Mouse (Mus musculus) layer of hippocampus, postnatal 14 days (tissue): Measurements from ENCODE around the gene 4931422A03Rik. TPM values are rescaled to one million over a fixed set of nuclear protein-coding genes. Genes with fewer than 3 reads are reported as not detected.

Experiments
- DNase-seq, 2 experiments: peaks; one replicate each; pipeline ENCODE4 v3.0.0; 2021 to 2022; ENCODE audit warnings: low spot score in 2 of 2, mixed read lengths in 1 of 2
- total RNA-seq, 2 experiments: library from RNA; stranded (reverse); gene quantifications; 2 replicates each; pipeline ENCODE4 v1.2.3; 2021

4931422A03Rik gene
- total RNA-seq, 2 experiments from 2014 or later: not detected

DNA sequence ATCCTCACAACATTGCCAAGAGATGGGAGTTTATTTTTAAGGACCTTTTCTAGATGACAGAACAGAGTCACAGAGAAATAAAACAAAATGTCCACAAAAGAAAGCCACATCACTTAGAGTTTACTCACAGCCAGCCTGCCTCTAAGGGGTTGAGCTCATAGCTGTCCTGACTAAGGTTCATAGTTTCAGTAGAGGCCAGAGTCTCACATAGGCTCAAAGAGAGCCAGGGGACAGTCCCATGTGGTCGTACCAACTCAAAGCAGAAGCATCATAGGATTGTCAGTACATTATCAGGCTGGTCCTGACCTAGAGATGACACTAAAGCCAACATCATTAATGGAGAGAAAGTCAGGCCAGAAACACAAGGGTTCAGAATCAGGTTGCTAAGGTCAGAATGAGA lies 89.6 kb downstream of the 4931422A03Rik start:
- no peak for DNase-seq

GRCm38 (mm10) chr2:103937670-103938069 lies 90.5 kb downstream of the 4931422A03Rik start:
- no peak for DNase-seq

DNA sequence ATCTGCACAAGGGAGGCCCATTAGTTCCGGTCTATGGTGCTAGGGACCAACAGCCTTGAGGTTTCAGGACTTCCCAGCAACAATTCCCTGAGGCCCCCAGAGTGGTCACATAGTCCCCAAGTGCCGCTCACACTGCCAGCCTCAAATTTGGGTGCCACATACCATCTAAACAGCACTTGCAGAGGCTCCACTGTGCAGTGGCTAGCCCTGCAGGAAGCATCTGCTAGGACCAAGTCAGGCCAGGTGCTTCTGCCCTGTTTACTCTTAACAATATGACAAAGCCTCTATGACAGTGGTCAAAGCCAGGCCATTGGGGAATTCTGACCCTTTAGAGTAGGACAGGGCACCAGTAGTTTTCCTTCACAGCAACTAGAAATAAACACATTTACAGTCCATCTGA lies 91.5 kb downstream of the 4931422A03Rik start:
- DNase-seq: no peak

- no peak for DNase-seq
Measured at GRCm38 (mm10) chr2:103935691-103936435, 92.3 kb downstream of the 4931422A03Rik start.

DNA sequence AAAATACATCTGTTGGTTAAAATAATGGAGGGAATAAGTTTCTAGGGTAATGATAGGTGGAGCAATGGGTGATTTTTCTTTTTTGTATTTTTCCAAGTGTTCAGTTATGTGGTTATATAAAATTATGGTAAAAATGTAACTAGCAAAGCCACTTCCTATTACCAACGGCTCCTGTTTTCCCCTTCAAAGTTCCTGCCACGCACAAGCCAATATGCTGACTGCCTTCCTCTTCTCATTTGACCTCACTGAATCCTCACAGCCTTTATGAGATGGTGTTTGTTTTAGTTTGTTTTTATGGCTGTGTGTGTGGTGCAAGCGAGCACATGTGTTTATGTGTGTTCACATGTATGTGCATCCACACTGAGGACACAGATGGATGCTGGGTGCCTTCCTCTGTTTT lies 93.5 kb downstream of the 4931422A03Rik start:
- no peak for DNase-seq

GRCm38 (mm10) chr2:103934270-103934669 lies 93.9 kb downstream of the 4931422A03Rik start:
- no peak for DNase-seq

DNA sequence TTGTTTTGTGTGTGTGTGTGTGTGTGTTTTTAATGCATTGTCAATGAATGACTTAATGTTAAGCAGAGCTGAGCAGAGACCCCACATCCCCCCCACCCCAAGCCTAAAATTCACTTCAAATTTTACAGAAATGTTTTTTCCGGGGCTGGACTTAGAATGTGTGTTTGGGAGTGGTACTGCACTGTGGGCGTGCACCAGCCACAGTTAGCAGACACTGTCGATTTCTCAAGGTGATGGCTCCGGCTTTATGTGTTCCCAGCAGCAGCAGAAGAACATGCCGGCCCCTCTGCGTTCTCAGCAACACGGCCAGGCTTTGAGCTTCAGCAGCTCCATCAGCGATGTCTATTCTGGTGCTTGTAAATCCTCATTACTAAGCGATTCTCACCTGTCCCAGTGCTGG lies 95.7 kb downstream of the 4931422A03Rik start:
- DNase-seq: no peak

GRCm38 (mm10) chr2:103932025-103932424 lies 96.1 kb downstream of the 4931422A03Rik start:
- no peak for DNase-seq

- no peak for DNase-seq
Measured at GRCm38 (mm10) chr2:103931511-103931911, 96.7 kb downstream of the 4931422A03Rik start.

DNA sequence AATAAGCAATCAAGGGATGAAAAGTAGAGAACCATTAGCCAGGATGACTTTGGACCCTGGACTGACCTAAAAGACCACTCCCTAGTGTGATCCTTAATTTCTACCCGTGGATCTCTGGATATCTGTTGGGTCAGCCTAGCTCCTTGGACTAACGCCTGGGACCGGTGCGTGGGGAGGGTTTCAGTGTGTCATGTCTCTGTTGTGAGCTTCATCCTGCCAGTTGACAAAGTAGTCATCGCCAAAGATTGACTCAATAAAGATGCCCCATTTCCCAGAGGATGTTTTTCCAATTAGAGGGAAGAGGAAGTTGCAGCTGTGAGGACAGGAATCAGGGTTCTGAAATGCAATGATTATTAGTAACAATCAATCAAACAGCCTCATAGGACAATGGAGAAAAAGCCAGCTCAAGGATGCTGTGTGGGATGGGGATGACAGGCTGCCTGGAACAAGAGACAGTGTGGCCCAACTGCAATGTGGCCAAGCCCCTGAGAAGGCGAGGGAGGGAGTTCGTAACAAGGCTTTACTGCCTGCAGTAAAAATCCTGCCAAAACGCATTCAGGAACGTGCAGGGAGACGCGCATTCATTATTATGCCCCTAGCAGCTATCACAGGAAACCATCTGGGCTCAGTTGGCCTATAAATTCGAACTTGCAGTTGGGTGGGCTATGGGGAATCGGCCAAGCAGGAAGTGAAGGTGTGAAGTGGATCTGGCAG lies 97.7 kb downstream of the 4931422A03Rik start:
- DNase-seq: peak; percentile 25 to 69

DNA sequence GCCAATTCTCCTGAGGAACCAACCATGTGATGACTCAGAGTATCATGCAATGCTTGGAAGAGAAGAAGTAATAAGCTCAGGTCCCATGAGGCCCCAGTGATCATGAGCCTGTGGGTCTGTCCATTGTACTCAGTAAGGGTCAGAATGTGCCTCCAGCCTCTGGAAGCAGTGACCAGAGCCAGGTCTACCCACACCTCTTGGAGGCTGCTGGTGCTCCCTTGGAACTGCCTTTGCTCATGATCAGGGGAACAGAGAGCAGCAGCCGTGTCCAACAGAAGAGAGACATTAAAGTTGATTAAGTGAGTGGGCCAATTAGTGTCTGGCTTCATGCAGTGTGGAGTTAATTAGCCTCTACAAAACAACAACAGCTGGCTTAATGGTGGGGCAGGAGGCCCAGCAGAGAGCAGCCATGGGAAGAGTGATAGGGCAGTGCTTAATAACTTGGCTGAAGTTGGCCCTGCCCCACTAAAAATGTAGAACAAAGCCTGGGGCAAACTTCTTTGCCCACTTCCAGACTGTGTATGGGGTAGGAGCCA lies 100.5 kb downstream of the 4931422A03Rik start:
- DNase-seq: peak in 1 of 2 experiments; percentile 51

DNA sequence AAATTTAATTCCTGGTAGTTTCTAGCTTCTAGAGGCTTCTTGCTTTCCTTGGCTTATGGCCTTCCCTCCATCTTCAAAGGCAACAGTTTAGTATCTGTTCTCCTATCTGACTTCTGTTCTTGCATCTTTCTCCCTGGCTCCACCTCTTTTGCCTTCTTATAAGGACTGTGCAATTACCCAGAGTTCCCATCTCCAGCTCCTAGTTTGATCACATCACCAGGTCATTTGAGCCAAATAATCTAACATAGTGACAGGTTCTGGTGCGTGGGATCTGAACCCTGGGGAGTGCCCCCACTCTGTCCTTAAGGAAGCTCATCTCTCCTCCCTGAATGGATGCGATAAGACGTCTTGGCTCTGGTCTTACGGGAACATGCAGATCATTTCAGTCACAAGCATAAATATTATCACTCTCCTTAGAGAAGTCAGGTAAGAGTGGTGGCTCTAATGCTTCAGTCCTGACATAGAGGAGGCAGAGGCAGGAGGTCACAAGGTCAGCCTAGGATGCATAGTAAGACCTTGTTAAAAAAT lies 101.5 kb downstream of the 4931422A03Rik start:
- DNase-seq: no peak

- no peak for DNase-seq
Measured at GRCm38 (mm10) chr2:103919488-103919887, 108.7 kb downstream of the 4931422A03Rik start.

DNA sequence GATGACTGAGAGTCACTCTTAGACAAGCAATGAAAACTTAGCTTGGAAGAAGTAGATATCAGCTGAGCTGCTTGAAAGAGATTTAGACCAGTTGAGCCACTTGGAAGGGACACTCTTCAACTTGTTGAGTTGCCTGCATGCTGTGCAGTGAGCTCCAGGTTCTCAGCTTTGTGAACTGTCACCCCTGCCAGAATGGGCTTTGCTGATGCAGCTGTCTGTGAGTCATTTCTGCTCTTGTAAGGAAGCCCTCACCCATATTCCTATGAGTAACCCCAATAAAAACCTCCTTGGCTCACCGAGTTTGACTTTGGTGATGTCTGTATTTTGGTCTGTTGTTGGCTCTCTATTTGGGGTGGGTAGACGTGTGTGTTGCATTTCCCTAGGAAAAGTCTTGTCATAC lies 109.8 kb downstream of the 4931422A03Rik start:
- DNase-seq: no peak

GRCm38 (mm10) chr2:103917375-103917774 lies 110.8 kb downstream of the 4931422A03Rik start:
- no peak for DNase-seq

Other genes starting within 250 kb of the 4931422A03Rik start
- gene Caprin1, start 230.7 kb downstream of the 4931422A03Rik start, total RNA-seq: 100 to 1,000 TPM; 374 to 394 TPM
- 10 to 100 TPM; 19.8 to 25.5 TPM for gene Lmo2, start 70.4 kb downstream of the 4931422A03Rik start, total RNA-seq
- gene Fbxo3, start 640 bp downstream of the 4931422A03Rik start, total RNA-seq: 10 to 100 TPM; 43.2 to 48.3 TPM
- not detected for gene Gm10912, start 37.5 kb upstream of the 4931422A03Rik start, total RNA-seq
- not detected for gene Gm10799, start 40.2 kb upstream of the 4931422A03Rik start, total RNA-seq
- gene Cd59b, start 41.5 kb upstream of the 4931422A03Rik start, total RNA-seq: under 1 TPM; 0.88 to 0.99 TPM
- gene Cd59a, start 67.4 kb upstream of the 4931422A03Rik start, total RNA-seq: 1 to 10 TPM; 4.4 to 5.5 TPM
- gene A930018P22Rik, start 94.4 kb upstream of the 4931422A03Rik start, total RNA-seq: not detected